Mouse (Mus musculus): ENCODE measurements around the gene Spata45.

DNA sequence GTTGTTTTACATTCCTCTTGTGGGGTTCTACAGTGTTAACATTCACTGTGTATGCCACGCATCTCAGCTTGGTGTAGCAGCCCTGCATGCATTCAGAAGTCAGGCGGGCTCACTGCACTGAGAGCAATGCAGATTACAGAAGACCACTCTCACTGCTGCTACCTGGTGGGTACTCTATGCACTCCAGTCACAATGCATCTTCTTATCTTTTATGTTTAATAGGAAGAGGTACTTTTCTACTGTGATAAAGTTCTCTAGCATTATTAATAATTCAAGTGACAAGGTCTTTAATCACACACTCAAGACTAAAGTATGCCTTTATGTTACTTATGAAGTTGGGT lies 19.1 kb downstream of the Spata45 start:
- no peak for TF ChIP-seq POLR2A (IDR thresholded peaks at IDR 0.05; ENCODE audit: low read depth, low read length)
- TF ChIP-seq CTCF (conservative IDR thresholded peaks at IDR 0.05; ENCODE audit: insufficient read depth, insufficient read length, low read depth, low read length), result no peak

Measured in kidney, adult 2 months (tissue).